Mouse (Mus musculus) hematopoietic stem cell, adult 5-6 weeks (primary cell): ENCODE measurements at regions not wholly inside any gene's neighbourhood (a gene's known extent, or its start where the extent isn't known, plus 50 kb on each side); places are given as distances from the start of the nearest gene placed in this dataset.

Experiments used
- ATAC-seq, 2 experiments: fragments of 125-278 bp in 1 of 2; replicated peaks in 1 of 2; 2 replicates each; pipeline ENCODE4 v1.8.0; 2016 to 2017; ENCODE audit warnings: inconsistent platforms in 2 of 2, mild to moderate bottlenecking in 2 of 2, moderate number of reproducible peaks in 2 of 2, low read depth in 1 of 2, moderate TSS enrichment in 1 of 2; ENCODE audit not compliant: low FRiP score in 2 of 2, poor library complexity in 2 of 2, severe bottlenecking in 2 of 2, insufficient read depth in 1 of 2, low TSS enrichment in 1 of 2

- ATAC-seq: no peak
Measured at GRCm38 (mm10) chr4:105423727-105424201, 266.6 kb downstream of the Plpp3 start.

- ATAC-seq: no peak
Measured at GRCm38 (mm10) chr4:105425086-105425485, 267.9 kb downstream of the Plpp3 start.

GRCm38 (mm10) chr4:105427581-105427980 is 270.4 kb downstream of the Plpp3 start:
- ATAC-seq: no peak

GRCm38 (mm10) chr4:105429381-105430100 is 272.4 kb downstream of the Plpp3 start:
- ATAC-seq: no peak

- ATAC-seq: no peak
Measured at GRCm38 (mm10) chr4:105432461-105432860, 275.3 kb downstream of the Plpp3 start.

- ATAC-seq: no peak
Measured at GRCm38 (mm10) chr4:105437141-105437540, 280.0 kb downstream of the Plpp3 start.

DNA sequence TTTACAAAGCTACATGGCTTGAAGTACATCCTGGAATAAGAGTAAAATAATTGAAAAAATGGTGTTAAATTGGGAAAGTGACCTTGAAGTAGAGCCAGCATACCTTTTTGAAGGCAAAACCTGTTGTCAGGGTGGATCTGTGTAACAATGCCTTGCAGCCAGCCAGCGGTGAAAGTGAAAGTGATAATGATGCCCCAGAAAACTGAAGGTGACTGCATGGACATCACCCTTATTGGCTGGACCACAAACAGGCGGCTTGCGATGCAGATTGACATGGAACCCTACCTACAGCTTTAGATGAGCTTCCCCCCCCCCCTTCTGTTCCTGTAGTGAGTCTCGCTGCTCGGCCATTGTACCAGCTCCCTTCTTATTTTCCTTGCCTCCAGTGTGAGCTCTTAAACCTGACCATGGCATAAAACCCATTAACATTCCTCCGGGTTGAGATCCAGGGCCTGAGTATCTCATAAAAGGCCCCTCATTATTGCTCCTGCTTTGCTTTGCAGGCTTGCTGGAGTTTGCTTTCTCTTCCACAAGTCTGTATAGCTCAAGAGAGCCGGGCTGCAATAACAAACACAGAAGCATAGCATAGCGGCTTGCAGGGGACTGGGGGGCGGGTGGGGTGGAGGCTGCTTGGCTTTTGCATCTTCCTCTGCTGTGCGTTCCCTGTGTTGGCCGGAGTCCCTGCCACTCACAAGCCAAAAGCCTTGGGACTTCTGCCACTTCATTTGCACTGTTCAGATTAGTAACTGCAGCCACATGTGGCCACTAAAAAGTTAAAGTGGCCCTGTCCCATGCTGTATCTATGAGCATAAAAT is 292.1 kb downstream of the Plpp3 start:
- no peak for ATAC-seq

DNA sequence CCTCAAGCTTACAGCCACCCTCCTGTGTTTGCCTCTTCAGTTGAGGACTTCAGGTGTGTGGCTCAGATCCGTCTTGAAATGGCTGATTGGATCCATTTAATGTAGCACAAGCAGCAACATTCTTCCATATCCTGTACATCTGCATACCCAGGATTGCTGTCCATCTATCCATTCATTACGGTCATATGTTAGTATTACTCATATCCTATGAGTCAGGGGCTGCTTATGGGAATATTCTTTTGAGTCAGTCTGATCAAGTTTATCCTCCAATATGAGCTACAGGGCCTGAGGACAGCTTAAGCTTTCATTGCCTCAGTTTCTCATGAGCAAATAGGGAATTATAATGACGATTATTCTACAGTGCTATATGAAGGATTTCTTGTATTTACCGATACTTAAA is 293.7 kb downstream of the Plpp3 start:
- no peak for ATAC-seq

- no peak for ATAC-seq
Measured at GRCm38 (mm10) chr4:105451871-105452270, 294.7 kb downstream of the Plpp3 start.

DNA sequence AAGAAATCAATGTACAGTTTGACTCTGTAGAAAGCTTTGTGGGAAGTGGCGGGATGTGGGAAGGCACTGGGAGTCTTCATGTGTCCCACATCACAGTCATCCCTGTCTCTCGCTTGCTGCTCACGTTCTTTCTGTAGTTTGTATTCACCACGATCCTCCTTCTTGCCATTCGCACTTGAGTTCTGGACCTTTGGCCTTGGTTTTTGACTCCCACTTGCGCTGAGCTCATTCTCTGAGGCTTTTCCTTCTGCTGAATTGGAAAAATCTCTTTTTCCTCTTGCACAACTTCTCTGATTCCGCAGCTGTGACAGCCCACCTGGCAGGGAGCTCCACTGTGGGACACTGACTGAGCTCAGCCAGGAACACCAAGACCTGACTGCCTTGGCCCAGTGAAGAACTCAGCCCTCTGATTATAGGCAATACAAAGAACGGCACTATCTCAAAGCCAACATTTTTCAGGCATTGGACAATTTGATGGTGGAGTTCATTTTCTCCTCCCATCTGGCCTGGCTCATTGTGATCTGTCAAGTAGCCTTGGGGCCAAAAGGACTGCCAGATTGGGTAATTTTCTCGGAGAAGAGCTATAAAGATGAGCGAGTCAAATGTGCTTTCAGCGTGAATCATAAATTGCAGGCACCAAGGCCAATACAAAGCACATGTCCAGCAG is 299.9 kb downstream of the Plpp3 start:
- no peak for ATAC-seq

DNA sequence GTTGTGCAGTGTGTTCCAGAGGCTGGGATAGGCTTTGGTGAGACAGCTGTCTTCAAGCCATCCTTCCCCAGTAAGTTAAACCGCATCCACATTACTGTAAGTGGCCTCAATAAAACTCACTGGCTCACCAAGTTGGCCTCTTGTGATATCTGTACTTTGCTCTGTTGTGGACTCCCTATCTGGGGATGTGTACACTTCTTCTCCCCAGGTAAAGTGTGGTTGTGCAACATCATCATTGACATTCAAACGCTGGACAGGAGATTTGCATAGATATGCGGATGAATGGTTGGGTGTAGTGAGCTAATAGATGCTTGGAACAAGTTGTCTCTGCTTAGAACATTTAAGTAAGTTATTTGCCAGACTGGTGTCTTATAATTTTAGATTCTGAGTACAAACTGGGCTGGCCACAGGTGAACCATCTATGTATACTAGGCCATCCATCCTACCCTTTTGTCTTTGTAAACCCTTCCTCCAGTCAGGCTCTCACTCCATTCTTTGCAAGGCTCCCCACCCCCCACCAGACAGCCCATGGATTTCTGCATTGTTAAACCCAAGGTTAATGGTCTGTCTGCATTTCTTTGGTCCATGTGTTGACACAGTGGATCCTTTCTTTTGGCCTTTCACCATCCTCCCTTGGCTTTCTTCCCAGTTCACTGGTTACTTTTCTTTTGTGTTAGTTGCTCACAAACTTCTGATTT is 303.0 kb downstream of the Plpp3 start:
- ATAC-seq: no peak

- no peak for ATAC-seq
Measured at GRCm38 (mm10) chr4:105460689-105461005, 303.5 kb downstream of the Plpp3 start.

DNA sequence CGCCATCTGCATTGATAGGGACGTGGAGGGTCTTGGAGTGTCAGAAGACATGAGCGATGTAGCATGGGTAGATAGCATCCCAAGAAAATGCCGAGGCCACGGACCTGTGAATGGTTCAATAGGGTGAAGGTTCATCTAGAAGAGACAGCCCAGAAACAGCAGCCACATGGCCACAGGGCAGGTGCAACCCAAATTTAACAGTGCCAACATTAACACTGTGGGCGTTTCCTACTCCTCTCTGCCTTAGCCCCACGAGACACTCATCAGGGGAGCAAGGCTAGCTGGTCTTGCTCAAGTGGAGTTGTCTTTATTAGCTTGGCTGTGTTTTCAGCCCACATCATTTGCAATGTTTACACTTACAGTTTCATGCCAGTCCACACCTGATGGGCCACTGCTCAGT is 310.7 kb downstream of the Plpp3 start:
- ATAC-seq: no peak

GRCm38 (mm10) chr4:105469300-105469821 is 312.2 kb downstream of the Plpp3 start:
- no peak for ATAC-seq

- ATAC-seq: no peak
Measured at GRCm38 (mm10) chr4:105474765-105475560, 314.7 kb upstream of the Gm12728 start.

- no peak for ATAC-seq
Measured at GRCm38 (mm10) chr4:105476332-105476731, 313.3 kb upstream of the Gm12728 start.

GRCm38 (mm10) chr4:105486376-105486775 is 303.3 kb upstream of the Gm12728 start:
- no peak for ATAC-seq
